Mouse (Mus musculus) cerebellum, adult 8-10 months (tissue): Measurements from ENCODE around the gene Mettl16.
A peak's percentile ranks its signal among the peaks of the same experiment; 100 is the strongest.

Experiments used
- DNase-seq: peaks from one replicate; pipeline ENCODE4 v3.0.0; 2022

Mettl16 gene

DNA sequence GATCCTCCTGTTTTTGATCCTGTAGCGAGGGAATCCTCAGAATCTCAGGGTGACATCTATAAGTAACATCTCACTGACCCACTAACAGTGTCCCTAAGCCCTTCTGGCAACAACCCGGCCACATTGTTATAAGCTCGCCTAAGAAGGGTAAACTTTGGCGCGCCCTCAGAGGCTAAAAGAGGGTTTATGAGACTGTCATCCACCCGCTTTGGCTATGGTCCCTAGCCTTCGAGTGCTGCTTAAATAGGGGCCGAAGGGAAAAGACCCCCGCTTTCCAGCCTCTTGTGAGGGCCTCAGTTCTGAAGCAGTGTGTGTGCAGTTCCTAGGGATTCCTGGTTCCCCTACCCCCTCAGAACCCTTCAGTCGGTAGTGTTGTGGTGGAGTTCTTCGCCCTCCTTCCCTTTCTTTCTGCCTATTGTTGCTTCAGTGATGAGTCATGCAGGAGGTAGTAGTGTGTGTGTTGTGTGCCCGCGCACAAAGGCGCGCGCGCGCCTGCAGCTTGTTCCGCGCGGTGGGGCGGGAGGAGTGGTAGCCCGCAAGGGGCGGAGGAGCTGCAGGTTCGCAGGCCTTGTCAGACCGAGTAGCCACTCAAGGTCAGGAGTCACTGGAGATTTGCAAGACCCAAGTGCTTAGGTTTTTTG is 62.0 kb downstream of the Mettl16 start:
- peak; percentile 70 for DNase-seq

DNA sequence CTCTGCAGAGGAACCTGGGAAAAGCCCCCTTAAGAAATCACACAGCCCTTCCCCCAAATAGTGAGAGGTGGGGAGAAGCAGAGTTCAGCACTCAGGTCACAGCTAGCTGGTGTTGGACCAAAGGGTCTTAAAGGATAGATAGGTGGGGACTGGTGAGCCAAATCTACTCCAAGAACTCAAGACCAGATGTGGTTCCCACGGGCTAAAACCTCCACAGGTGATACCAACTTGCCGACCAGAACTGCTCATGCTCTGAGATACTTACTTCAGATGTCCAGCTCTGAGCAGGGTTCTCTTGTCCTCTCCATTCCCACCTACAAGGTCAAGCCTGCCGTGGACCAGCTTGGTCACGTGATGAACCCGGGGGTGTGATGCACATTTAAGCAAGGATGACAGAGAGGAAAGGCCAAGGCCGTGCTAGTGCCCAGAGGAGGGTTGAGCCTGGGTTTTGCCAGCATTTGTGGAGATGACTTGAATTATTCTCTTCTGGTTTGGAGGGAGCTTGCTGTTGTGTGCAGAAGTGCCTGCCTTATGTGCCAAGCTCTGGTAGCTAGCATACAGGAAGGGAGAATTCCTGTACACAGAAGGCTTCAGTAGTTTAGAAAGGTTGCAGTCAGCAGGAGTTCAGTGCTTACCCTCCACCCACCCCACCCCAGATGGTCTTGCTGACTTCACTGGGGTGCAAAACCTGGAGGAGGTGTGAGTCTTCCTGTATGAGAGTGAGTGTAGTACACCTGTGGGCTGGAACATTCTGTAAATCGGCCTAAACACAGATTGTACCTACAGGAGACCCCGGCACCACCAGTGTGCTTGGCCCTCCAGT is 63.1 kb downstream of the Mettl16 start:
- DNase-seq, result peak; percentile 31

DNA sequence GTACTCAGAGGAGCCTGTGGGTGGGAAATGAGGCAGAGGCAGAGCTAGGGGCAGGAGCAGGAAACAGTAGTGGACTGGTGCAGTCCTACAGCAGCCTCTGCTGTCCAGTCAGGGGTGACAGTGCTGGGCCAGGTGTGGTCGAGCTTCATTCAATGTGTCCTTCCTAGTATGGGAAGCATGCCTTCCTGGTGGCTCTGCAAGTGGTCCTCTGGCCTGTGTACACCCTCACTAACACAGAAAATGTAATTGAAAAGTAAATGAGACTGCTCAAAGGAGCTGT is 63.7 kb downstream of the Mettl16 start:
- no peak for DNase-seq

DNA sequence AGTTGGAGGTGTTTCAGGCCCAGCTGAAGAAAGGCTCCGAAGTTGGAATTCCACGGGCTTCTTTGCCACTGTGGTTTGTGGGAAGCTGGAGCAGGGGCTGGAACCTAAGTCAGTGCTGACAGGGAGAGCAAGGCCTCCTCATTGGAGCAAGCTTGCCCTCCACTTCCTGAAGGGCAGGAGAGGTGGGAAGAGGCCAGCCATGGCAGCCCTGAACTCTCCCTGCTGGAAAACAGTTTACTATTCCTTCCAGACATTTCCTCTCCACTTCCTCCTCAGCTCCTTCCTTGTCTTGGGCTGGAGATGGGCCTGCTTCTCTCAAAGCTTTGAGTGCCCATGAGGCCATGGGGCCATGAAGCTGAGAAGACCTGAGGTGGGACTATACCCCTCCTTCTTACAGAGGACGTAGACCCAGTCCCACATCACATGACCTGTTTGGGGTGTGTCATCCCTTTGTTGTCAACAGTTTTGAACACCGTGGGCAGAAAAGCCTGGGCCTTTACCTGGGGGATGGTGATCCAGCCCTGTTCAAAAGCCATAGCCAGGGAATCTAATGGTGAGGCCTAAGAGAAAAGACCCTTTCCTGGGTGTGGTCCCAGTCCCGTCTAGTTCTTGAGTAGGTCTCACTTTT is 64.1 kb downstream of the Mettl16 start:
- DNase-seq, result no peak

DNA sequence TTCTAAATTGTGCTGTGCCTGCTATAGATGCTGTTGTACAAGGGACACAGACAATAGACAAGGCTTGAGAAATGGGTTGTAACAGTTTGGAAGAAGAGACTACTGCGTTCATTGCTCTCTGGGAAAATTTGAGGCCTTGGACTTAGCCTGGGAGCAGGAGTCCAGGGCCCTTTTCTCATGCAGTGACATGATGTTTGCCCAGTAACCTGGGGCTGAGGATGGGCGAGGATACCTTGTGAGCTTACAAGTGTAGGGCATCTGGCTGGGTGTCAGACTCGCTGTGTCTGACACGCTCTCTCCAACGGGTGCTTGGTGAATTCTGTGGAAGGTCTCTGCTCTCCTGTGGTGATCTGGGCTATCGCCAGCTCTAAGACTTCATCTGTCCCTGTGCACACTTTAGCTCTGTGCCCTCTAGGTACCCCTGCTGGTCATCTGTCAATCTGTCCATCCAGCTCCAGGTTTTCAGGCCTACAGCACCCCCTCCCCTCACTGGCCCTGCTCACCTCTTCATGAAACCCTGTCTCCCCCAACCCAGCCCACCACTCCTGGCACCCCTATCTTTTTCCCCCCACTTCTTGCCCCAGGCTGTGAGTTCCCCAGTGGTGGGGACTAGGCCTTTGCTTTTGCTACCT is 65.1 kb downstream of the Mettl16 start:
- peak; percentile 32 for DNase-seq

DNA sequence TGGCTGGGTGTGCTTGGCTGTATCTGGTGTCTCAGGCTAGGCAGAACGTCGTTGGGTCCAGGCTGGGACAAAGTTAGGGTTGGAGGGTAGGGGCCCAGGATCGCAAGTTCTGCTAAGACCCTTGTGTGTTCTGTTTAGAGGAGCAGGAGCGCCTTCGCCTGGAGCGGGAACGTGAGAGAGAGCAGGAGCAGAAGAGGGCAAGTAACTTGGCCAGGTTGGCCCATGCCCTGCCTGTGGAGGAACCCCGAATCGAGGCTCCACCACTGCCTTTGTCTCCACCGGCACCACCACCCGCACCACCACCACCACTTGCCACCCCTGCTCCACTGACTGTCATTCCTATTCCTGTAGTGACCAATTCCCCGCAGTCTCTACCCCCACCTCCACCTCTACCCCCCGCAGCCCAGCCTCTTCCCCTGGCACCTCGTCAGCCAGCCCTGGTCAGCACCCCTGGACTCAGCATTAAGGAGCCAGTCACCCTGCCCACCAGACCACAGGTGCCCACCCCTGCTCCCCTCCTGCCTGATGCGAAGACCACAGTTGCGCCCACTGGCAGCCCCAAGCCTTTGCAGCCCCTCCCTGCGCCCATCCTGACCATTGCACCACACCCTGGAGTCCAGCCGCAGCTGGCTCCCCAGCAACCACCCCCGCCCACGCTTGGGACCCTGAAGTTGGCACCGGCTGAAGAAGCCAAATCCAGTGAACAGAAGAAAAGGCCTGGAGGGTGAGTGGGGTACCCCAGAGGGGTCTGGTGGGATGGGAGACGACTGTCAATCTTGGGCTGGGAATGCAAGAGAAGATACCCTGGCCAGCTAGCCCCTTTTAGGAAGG is 65.8 kb downstream of the Mettl16 start:
- peak; percentile 50 for DNase-seq

DNA sequence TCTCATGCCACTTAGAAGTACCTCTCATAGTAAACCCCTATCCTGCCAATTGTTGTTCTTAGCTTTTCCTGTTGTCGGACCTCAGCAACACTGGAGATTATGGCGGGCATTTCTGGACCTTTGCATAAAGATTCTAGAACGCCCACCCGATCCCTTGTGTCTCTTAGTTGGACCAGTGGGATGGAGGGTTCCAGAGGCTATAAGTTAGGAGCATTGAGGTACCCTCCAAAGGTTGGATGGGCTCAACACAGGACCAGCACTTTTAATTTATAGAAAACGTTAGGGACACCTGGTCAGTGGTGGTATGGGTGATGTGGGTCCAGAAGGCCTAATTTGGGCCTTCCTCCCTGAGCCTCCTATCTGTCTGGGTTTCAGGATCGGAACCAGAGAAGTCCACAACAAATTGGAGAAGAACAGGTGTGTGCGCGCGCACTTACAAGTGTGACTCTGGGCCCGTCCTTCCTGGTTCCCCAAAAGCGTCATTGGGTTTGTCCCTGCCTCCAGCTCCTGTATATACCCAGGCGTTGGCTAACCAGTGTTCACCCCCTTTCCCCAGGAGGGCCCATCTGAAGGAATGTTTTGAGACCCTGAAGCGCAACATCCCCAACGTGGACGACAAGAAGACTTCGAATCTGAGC is 66.5 kb downstream of the Mettl16 start:
- DNase-seq, result peak; percentile 32

DNA sequence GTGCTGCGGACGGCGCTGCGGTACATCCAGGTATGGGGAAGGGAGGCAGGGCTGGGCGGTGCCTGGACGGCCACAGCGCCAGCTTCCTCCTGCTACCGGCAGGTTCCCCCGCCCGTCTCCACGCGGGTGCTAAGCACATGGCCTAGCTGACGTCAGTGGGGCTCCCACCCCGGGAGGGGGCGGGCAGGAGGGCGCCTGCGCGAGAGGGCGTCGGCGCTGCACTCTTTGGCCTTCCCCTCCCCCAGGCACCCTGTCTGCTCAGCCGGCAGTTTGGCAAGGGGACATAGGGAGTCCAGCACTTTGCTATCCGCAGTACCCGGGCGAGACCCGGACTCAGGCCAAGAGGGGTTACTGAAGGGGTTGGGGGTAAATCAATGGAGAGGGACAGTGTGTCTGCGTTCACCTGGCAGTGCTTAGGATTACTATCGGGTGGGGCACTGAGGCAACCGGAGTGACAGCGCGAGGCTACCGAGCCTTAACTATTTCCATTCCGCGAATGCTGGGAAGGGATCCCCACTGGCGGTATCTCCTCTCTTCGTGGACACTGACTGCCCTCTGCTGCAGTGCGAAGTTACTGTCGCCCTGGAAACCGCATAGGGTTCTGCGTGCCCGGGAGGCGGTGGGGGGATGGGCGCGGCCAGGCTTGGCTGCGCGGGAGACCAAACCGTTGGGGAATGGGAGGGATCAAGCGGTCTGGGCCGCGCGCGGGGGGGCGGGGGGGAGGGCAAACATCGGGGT is 67.2 kb downstream of the Mettl16 start:
- DNase-seq, result peak; percentile 95

DNA sequence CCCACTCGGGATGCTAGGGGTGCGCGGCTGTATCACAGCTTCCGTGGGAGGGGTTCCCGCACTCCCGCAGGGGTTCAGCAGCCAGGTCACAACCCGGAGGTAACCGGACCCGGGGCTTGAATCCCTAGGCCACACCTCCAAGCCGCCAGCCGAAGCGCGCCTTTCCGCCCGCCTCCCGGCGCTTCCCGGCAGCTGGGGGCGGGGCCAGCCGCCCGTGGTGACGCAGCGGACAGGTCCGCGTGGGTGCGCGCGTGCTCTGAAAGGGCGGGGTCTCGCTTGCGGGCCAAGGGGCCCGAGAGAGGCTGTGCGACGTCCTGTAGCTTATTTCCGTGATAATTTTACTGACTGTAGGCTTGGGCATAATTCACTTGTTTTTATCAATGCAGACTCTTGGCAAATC is 67.8 kb downstream of the Mettl16 start:
- DNase-seq, result peak; percentile 92

DNA sequence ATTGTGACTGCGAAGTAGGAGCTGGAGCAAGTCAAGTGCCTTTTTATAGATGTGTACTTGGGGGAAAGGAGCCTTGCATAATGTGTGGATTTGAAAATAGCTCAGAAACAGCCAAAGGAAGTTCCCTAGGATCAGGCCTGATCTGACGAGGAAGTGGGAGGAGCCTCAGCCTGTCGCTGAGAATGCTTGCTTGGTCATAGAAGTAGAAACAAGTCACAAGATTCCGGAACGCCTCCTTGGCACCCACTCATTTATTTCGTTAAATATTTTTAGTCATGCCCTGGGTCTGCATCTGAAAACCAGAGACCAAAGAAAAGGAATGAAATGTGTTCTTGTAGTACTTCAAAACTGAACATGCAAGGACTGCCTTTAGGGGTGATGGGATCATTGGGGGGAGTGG is 68.3 kb downstream of the Mettl16 start:
- DNase-seq, result peak; percentile 44

DNA sequence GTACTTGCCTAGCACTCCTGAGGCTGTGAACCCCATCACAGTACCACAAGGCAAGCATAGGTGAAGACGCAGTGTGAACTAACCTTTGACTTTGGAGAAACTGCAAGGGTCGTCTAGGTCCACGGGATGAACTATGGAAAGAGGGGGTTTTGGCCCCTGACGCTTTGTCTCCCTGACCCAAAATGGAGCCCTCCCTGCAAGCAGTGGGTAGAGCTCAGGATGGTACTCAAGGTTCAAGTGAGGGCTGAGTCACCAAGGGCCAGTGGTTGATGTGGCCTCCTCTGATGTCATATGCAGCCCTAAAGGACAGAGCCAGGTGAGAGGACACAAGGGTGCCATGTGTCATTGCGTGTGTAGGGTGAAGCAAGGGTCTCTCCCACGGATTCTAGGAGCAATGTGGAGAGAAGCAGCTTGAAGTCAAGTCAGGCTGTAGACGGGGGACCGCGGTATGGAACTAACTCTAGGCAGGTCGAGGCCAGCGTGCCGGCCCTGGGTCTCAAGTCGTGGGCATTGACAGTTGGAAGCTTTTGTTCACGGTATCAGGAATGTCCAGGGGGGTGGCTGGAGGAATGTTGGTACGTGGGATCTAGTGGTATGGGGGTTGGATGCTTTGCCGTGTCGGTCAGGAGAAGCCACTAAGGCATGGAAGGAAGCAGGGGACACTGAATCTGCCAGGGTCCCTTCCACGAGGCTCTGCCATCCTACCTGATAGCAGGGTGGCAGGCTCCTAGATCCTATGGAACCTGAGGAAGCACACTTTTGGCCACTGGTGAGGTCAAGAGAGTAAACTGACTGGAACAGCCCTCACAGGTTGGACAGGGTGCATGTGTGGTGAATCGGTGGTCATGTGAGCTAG is 69.5 kb downstream of the Mettl16 start:
- DNase-seq, result no peak

DNA sequence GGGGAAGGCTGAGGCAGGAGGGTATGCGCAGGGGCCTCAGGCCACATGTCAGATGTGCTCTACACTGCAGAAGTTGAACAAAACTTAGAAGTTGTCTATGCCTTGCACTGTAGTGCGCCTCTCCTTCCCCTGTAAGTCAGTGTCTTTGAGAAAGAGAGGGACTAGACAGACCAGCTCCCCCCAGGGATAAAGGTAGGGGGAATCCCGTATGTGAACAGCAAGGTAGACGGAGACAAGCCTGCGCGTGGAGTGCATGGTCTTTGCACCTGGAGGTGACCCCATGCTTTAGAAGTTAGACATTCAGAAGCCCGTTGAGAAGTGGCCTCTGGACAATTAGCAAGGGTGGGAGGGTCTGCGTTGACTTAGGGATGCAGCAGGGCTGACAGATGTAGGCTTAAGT is 70.1 kb downstream of the Mettl16 start:
- no peak for DNase-seq

DNA sequence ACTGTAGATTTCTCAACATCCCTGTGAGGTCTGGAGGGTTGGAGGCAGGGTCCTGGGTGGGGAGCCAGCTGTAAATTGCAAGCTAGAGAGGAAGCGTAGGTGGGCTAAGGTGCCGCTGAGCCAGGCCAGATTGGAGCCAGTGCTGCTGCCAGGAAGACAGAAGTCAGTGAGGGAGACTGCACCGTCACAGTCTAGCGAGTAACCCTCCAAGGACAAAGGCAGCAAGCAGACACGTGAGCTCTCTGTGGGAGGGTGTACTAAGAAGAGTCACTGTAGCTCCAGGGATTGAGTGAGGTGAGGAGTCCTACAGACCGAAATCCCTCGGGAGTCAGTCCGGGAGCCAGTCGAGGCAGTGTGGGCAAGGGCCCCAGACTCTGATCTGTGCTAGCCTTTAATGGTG is 70.7 kb downstream of the Mettl16 start:
- peak; percentile 35 for DNase-seq

DNA sequence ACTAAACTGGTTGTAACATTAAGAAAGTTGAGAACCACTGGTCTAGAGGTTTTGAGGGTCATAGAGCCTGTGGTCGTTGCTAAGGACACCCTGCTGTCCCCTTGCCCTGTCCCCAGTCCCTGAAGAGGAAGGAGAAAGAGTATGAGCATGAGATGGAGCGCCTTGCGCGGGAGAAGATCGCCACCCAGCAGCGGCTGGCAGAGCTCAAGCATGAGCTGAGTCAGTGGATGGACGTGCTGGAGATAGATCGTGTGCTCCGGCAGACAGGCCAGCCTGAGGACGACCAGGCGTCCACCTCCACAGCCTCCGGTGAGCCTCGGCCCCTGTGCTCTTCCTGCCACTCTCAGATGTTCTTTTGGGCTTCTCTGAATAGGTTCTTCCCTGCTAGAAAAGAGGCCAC is 71.4 kb downstream of the Mettl16 start:
- peak; percentile 37 for DNase-seq

DNA sequence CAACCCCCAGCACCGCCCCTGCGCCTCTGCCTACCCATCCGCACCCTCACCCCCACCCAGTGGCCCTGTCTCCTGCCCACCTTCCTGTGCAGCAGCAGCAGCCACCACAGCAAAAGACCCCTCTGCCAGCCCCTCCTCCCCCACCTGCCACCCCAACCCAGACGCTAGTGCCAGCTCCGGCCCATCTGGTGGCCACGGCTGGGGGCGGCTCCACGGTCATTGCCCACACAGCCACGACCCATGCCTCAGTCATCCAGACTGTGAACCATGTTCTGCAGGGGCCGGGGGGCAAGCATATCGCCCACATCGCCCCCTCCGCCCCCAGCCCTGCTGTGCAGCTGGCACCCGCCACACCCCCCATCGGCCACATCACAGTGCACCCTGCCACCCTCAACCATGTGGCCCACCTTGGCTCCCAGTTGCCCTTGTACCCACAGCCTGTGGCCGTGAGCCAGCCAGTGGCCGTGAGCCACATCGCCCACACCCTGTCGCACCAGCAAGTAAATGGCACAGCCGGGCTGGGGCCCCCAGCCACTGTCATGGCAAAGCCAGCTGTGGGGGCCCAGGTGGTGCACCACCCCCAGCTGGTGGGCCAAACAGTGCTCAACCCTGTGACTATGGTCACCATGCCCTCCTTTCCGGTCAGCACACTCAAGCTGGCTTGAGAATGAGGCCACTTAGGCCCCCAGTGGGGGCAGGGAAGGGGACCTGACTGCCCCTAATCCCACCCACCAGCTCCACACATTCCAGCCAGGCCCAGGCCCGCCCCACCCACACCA is 72.2 kb downstream of the Mettl16 start:
- DNase-seq, result peak; percentile 42

DNA sequence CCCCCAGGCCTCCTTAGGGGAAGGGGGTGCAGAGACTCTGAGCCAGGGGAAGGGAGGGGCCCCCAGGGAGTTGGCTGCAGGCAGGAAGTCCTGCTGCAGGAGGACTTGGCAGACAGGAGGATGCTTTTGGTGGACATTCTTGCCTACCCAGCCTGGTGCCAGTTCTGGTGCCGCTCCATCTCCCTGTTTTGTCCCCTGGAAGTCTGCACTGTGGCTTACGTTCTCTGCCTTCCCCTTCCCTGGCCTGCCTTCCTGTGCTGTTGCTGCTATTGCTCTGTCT is 72.7 kb downstream of the Mettl16 start:
- peak; percentile 31 for DNase-seq

DNA sequence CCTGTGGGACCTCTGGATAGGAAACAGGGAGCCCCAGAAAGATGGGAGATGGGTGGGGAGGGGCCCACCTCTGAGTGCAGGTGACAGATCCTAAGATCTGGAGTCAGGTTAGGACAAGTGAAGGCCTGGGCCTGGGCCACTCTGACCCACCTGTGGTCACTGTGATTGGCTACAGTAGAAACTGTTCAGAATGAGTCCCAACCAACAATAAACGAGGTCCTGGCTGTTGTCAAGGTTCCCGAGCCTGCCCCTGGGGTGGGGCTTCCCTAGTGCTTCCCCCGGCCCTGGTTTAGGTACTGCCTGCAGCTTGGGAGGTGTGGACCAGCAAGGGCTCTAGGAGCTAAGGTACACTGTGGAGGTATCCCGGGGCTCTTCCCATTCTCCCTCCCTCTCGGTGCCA is 73.1 kb downstream of the Mettl16 start:
- DNase-seq, result no peak

DNA sequence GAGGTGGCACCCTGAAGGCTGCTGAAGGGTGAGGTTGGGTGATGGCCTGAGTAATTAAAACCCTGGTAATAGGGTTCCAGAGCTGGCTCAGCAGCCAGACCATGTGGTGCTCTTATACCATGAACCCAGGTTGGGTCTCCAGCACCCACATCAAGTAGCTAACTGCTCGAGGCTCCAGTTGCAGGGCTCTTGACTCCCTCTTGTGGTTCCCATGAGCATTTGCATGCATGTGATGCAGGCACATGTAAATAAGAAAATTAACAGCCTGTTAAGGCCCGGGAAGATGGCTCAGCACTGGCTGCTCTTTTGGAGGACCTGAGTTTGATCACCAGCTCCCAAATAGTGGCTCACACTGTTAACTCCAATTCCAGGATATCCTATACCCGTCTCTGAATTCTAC is 75.2 kb downstream of the Mettl16 start:
- no peak for DNase-seq

DNA sequence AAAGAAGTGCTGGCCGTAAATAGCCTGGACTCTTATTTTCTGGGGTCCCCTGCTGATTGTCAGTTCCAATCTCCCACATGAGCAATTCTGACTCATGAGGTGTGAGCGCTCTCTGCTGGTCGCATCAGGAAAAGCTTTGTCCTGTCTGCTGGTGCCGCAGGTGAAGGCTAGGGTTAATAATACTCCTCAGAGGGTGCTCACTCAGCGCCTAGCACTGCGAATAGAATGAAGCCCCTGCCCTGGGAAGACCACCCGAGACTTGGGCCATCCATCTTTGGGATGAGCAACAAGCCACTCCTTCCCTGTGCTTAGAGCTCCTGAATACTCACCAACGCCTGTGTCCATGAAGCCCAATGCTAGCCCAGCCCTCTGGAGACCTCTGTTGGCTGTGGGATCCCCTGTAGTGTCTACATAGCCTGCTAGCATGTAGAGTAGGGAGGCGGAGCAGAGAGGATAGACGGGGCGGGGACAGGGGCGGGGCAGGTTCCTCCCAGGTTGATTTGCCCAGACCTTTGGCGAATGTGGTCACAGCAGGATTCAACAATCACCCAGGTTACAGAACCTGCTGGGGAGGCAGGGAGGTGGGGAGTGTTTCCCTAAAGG is 77.4 kb downstream of the Mettl16 start:
- DNase-seq, result peak; percentile 82
